ENCODE assay signal across 19 mouse cellular contexts in the genomic region with DNA sequence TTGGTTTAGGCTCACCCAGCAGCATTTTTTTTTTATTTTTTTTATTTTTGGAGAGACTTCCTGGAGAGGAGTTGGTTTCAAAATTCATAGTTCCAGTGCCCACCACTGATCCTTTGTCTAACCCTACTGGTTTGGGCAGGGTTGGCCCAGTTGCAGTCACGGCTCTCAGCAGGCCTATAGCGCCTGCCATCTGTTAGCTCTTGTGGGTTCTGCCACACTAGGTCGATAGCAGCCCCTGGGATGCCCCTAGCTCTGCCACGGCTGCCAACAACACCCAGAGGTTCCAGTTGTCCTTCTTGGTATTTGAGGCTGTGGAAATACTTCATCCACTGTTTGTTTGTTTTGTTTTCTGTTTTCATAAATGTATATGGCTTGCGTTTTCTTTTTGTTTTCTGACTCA.
DNase-seq lines count a peak whose midpoint lies in the region; TF ChIP-seq lines count a peak whose summit lies in the region.
"Had no signal": no experiment of that assay in that cellular context is flagged by ENCODE, and none has a peak within 500 bp of the region (broad histone marks: within the 10 kb centered on the region; RNA-seq: fewer than 3 reads in every experiment).

No protein-coding gene starts in this region.

- H3K27ac ChIP-seq in heart, embryonic 10.5 days = peak overlapping the region; percentile 73
- no peak overlapping the region for H3K27ac ChIP-seq in left cerebral cortex, adult 2 months
- H3K27ac ChIP-seq: embryonic facial prominence, embryonic 13.5 days; forebrain, embryonic 12.5 days; heart, adult 2 months; hindbrain, embryonic 13.5 days; kidney, postnatal 0 days had no signal

- no peaks in the 10 kb centered on the region for H3K9me3 ChIP-seq in heart, embryonic 10.5 days
- H3K9me3 ChIP-seq: embryonic facial prominence, embryonic 13.5 days; forebrain, embryonic 12.5 days; heart, embryonic 13.5 days; hindbrain, embryonic 13.5 days had no signal

- no peak for DNase-seq in heart, embryonic 10.5 days (ENCODE audit: low spot score)
- no peak for DNase-seq in heart, adult 9 months (ENCODE audit: low spot score in 2 of 2)
- peak; percentile 71 for DNase-seq in left cerebral cortex, postnatal 4 days
- no peak for DNase-seq in left cerebral cortex, adult 2 months (ENCODE audit: extremely low spot score in 1 of 2, low spot score in 2 of 2)
- peak; percentile 58 for DNase-seq in cerebellum, adult 9-10 months
- peak; percentile 77 for DNase-seq in cerebellum, postnatal 25 days
- DNase-seq in adrenal gland, postnatal 25 days = no peak
- no peak for DNase-seq in embryo, embryonic 10.5 days (ENCODE audit: low spot score)
- DNase-seq: adrenal gland, adult 2 months; gastrocnemius, postnatal 10 days; heart, adult 2 months; heart, postnatal 36 days; kidney, adult 9 months had no signal

- TF ChIP-seq CTCF in left cerebral cortex, adult 2 months (IDR thresholded peaks at IDR 0.05) = no peak

- intact Hi-C loops in left cerebral cortex, postnatal 4 days (cut with DNase I) = no loop called here
- intact Hi-C loops in left cerebral cortex, adult 2 months (cut with DNase I) = no loop called here

- 78% methylated on average over 5 of the region's 5 CpGs for WGBS in heart, embryonic 10.5 days

- no peaks in the 10 kb centered on the region for H3K27me3 ChIP-seq in heart, embryonic 10.5 days (ENCODE audit: insufficient read depth, poor library complexity, severe bottlenecking)
- H3K27me3 ChIP-seq: CH12.LX; embryonic facial prominence, embryonic 13.5 days; forebrain, embryonic 12.5 days; heart, embryonic 13.5 days; hindbrain, embryonic 13.5 days had no signal

- H3K4me3 ChIP-seq in heart, embryonic 10.5 days = no peak overlapping the region
- H3K4me3 ChIP-seq in left cerebral cortex, adult 2 months = no peak overlapping the region
- H3K4me3 ChIP-seq: embryonic facial prominence, embryonic 13.5 days; forebrain, embryonic 12.5 days; heart, adult 2 months; heart, embryonic 13.5 days; hindbrain, embryonic 13.5 days had no signal

- peaks cover 44% of the 10 kb centered on the region for H3K4me1 ChIP-seq in heart, embryonic 10.5 days

- no peaks in the 10 kb centered on the region for H3K36me3 ChIP-seq in heart, embryonic 10.5 days
- H3K36me3 ChIP-seq: embryonic facial prominence, embryonic 13.5 days; forebrain, embryonic 12.5 days; heart, embryonic 13.5 days; hindbrain, embryonic 13.5 days had no signal

Comparison
In these comparisons a context has a peak if more than half of its experiments do, and no peak if none do; other contexts are left out.
1. DNase-seq: peak in left cerebral cortex, postnatal 4 days (single experiment), cerebellum, adult 9-10 months (single experiment) and cerebellum, postnatal 25 days (2 of 2); none in heart, embryonic 10.5 days (single experiment), heart, adult 9 months (0 of 2), left cerebral cortex, adult 2 months (0 of 2), adrenal gland, postnatal 25 days (single experiment) and embryo, embryonic 10.5 days (single experiment).